Mouse (Mus musculus) MEL (cell line): Measurements from ENCODE around the gene Atp6v0a1.

Experiments
- CTCF ChIP-seq, 3 experiments: IDR thresholded peaks in 2 of 3; conservative IDR thresholded peaks in 1 of 3; 2 replicates each; pipeline ENCODE4 v1.5.1; 2011 to 2012; ENCODE audit warnings: low read length in 3 of 3, low read depth in 2 of 3, mild to moderate bottlenecking in 2 of 3, improper control_type of control experiment in 1 of 3, inconsistent platforms in 1 of 3, mixed read lengths in 1 of 3, moderate library complexity in 1 of 3; ENCODE audit not compliant: control insufficient read depth in 1 of 3, insufficient read depth in 1 of 3, poor library complexity in 1 of 3, severe bottlenecking in 1 of 3
- ELF1 ChIP-seq: IDR thresholded peaks from 2 replicates; pipeline ENCODE4 v1.6.1; 2014; ENCODE audit warnings: low read depth, mild to moderate bottlenecking, inconsistent platforms, low read length, improper control_type of control experiment, moderate library complexity
- EP300 ChIP-seq, 2 experiments: IDR thresholded peaks; 2 replicates each; pipeline ENCODE4 v1.6.1; 2011; ENCODE audit warnings: improper control_type of control experiment in 2 of 2, low read length in 2 of 2, low read depth in 1 of 2, mild to moderate bottlenecking in 1 of 2
- ETS1 ChIP-seq: IDR thresholded peaks from 2 replicates; pipeline ENCODE4 v1.6.1; 2012; ENCODE audit warnings: low read depth, mild to moderate bottlenecking, inconsistent platforms, low read length, improper control_type of control experiment, moderate library complexity
- GABPA ChIP-seq: IDR thresholded peaks from 2 replicates; pipeline ENCODE4 v1.6.1; 2012; ENCODE audit warnings: low read depth, mild to moderate bottlenecking, inconsistent platforms, low read length, improper control_type of control experiment, moderate library complexity
- JUND ChIP-seq: IDR thresholded peaks from 2 replicates; pipeline ENCODE4 v1.6.1; 2011; ENCODE audit warnings: low read depth, mild to moderate bottlenecking, improper control_type of control experiment, low read length
- MYC ChIP-seq: IDR thresholded peaks from 2 replicates; pipeline ENCODE4 v1.6.1; 2011; ENCODE audit warnings: low read depth, mild to moderate bottlenecking, low read length, improper control_type of control experiment, moderate library complexity
- POLR2A ChIP-seq, 2 experiments: IDR thresholded peaks; 2 replicates each; pipeline ENCODE4 v1.6.1; 2011 to 2012; ENCODE audit warnings: low read length in 2 of 2, mild to moderate bottlenecking in 2 of 2, control low read depth in 1 of 2, improper control_type of control experiment in 1 of 2, low read depth in 1 of 2, moderate library complexity in 1 of 2; ENCODE audit not compliant: control insufficient read depth in 1 of 2, insufficient read depth in 1 of 2, poor library complexity in 1 of 2
- UBTF ChIP-seq: IDR thresholded peaks from 2 replicates; pipeline ENCODE4 v1.6.1; 2012; ENCODE audit warnings: low read depth, mild to moderate bottlenecking, inconsistent platforms, low read length, improper control_type of control experiment, moderate library complexity, borderline replicate concordance; ENCODE audit not compliant: insufficient read depth
- USF1 ChIP-seq: IDR thresholded peaks from 2 replicates; pipeline ENCODE4 v1.6.1; 2014; ENCODE audit warnings: low read depth, mild to moderate bottlenecking, inconsistent platforms, low read length, improper control_type of control experiment, moderate library complexity

GRCm38 (mm10) chr11:101030136-101030807, 21.0 kb downstream of the Atp6v0a1 start:
- TF ChIP-seq CTCF (IDR thresholded peaks at IDR 0.05 in 2 of 3, conservative IDR thresholded peaks at IDR 0.05 in 1 of 3; ENCODE audit: control insufficient read depth in 1 of 3, insufficient read depth in 1 of 3, low read depth in 2 of 3, low read length in 3 of 3, poor library complexity in 1 of 3, severe bottlenecking in 1 of 3) (no peak), ELF1 (no peak), EP300 (IDR thresholded peaks at IDR 0.05; ENCODE audit: low read depth in 1 of 2, low read length in 2 of 2) (no peak), JUND (no peak), ETS1 (no peak), POLR2A (IDR thresholded peaks at IDR 0.05; ENCODE audit: control insufficient read depth in 1 of 2, insufficient read depth in 1 of 2, low read depth in 1 of 2, low read length in 2 of 2, poor library complexity in 1 of 2) (no peak), MYC (no peak), GABPA (no peak), USF1 (no peak), UBTF (no peak)
